Mouse (Mus musculus) liver, embryonic 15.5 days (tissue): Measurements from ENCODE around the gene Inpp5d. TPM values are rescaled to one million over a fixed set of nuclear protein-coding genes. Genes with fewer than 3 reads are reported as not detected.

ENCODE experiments used
- ATAC-seq: fragments of 200-750 bp; cut with Nextera tagmentation; 2 replicates; pipeline ENCODE4 v1.8.0; 2017; ENCODE audit warnings: moderate number of reproducible peaks, mild to moderate bottlenecking, moderate library complexity; ENCODE audit not compliant: insufficient read depth
- H3K27ac ChIP-seq: fragments of 300-500 bp; sonication (generic); replicated peaks from 2 replicates; pipeline ENCODE4 v1.5.1; 2015; ENCODE audit warnings: mild to moderate bottlenecking, inconsistent platforms
- H3K27me3 ChIP-seq: fragments of 300-500 bp; sonication (generic); 2 replicates; pipeline ENCODE4 v1.6.1; 2015; ENCODE audit warnings: mild to moderate bottlenecking, inconsistent platforms
- H3K36me3 ChIP-seq: fragments of 300-500 bp; sonication (generic); replicated peaks from 2 replicates; pipeline ENCODE4 v1.6.1; 2015; ENCODE audit warnings: moderate library complexity, mild to moderate bottlenecking, inconsistent platforms
- H3K4me1 ChIP-seq: fragments of 300-500 bp; sonication (generic); replicated peaks from 2 replicates; pipeline ENCODE4 v1.6.1; 2015; ENCODE audit warnings: inconsistent platforms
- H3K4me2 ChIP-seq: fragments of 300-500 bp; sonication (generic); 2 replicates; pipeline ENCODE4 v1.6.1; 2015; ENCODE audit warnings: moderate library complexity, mild to moderate bottlenecking, inconsistent platforms
- H3K4me3 ChIP-seq: fragments of 300-500 bp; sonication (generic); replicated peaks from 2 replicates; pipeline ENCODE4 v1.5.1; 2015; ENCODE audit warnings: mild to moderate bottlenecking, inconsistent platforms
- H3K9ac ChIP-seq: fragments of 300-500 bp; sonication (generic); 2 replicates; pipeline ENCODE4 v1.6.1; 2015; ENCODE audit warnings: moderate library complexity, mild to moderate bottlenecking, inconsistent platforms
- H3K9me3 ChIP-seq: fragments of 300-500 bp; sonication (generic); replicated peaks from 2 replicates; pipeline ENCODE4 v1.6.1; 2016; ENCODE audit warnings: inconsistent platforms
- WGBS: fragments of 180-500 bp; shearing (Covaris S2); methylation state at CpG from one replicate; pipeline ENCODE4 v1.1.7; 2015; ENCODE audit warnings: mixed read lengths; ENCODE audit not compliant: insufficient replicate concordance; 5-methylcytosine and 5-hydroxymethylcytosine counted together
- polyA plus RNA-seq: library from polyadenylated mRNA; unstranded; fragments of >200 nt; fragmentation: Nextera tagmentation; extraction: Ambion mirVana; gene quantifications from 2 replicates; pipeline ENCODE4 v1.2.1, GENCODE M21; 2015

The Inpp5d gene
- polyA plus RNA-seq, 1 experiment from 2014 or later: 13.4 TPM

GRCm38 (mm10) chr1:87704230-87704629 is 84.1 kb downstream of the Inpp5d start:
- 76% methylated on average over 2 of the region's 2 CpGs for WGBS
- Histone ChIP-seq H3K9me3 (no peaks in the 10 kb centered on the region), H3K4me3 (no peak overlapping the region), H3K4me1 (peaks cover 46% of the 10 kb centered on the region), H3K9ac (no peak overlapping the region), H3K27ac (peak overlapping the region; percentile 53), H3K27me3 (no peaks in the 10 kb centered on the region), H3K36me3 (peaks cover 17% of the 10 kb centered on the region), H3K4me2 (no peak overlapping the region)
- ATAC-seq: no peak

- 51% methylated on average over 3 of the region's 3 CpGs for WGBS
- Histone ChIP-seq H3K27me3 (no peaks in the 10 kb centered on the region), H3K9me3 (no peaks in the 10 kb centered on the region), H3K36me3 (peaks cover 14% of the 10 kb centered on the region), H3K4me2 (peak overlapping the region; percentile 41), H3K9ac (no peak overlapping the region), H3K27ac (peak overlapping the region; percentile 90), H3K4me3 (no peak overlapping the region), H3K4me1 (peaks cover 60% of the 10 kb centered on the region)
- ATAC-seq: peak; percentile 97
These were observed 86.2 kb downstream of the Inpp5d start for GRCm38 (mm10) chr1:87706361-87706760.

- 77% methylated on average over 6 of the region's 6 CpGs for WGBS
- Histone ChIP-seq H3K36me3 (peaks cover 16% of the 10 kb centered on the region; the same call in 1 of the 2 replicates), H3K4me1 (peaks cover 83% of the 10 kb centered on the region), H3K9ac (no peak overlapping the region), H3K9me3 (no peaks in the 10 kb centered on the region), H3K27me3 (no peaks in the 10 kb centered on the region), H3K27ac (no peak overlapping the region), H3K4me3 (no peak overlapping the region), H3K4me2 (no peak overlapping the region)
- no peak for ATAC-seq
These were observed 88.9 kb downstream of the Inpp5d start for GRCm38 (mm10) chr1:87709020-87709419.

- no peak for ATAC-seq
- Histone ChIP-seq H3K4me2 (no peak overlapping the region), H3K4me1 (peaks cover 81% of the 10 kb centered on the region), H3K4me3 (no peak overlapping the region), H3K9ac (no peak overlapping the region), H3K27ac (peak overlapping the region; percentile 98; the same call in 1 of the 2 replicates), H3K27me3 (no peaks in the 10 kb centered on the region), H3K9me3 (no peaks in the 10 kb centered on the region), H3K36me3 (peaks cover 13% of the 10 kb centered on the region; the same call in 1 of the 2 replicates)
- WGBS: 78% methylated on average over 7 of the region's 7 CpGs
These were observed 89.7 kb downstream of the Inpp5d start for GRCm38 (mm10) chr1:87709661-87710270.

GRCm38 (mm10) chr1:87711938-87712613 is 92.0 kb downstream of the Inpp5d start:
- no peak overlapping the region for H3K4me3 ChIP-seq
- peaks cover 63% of the 10 kb centered on the region for H3K4me1 ChIP-seq

GRCm38 (mm10) chr1:87712614-87712971 is 92.5 kb downstream of the Inpp5d start:
- Histone ChIP-seq H3K36me3 (peaks cover 23% of the 10 kb centered on the region), H3K4me1 (peaks cover 58% of the 10 kb centered on the region), H3K4me3 (no peak overlapping the region), H3K9ac (peak overlapping the region; percentile 52), H3K27ac (peak overlapping the region; percentile 98), H3K27me3 (no peaks in the 10 kb centered on the region), H3K9me3 (no peaks in the 10 kb centered on the region), H3K4me2 (peak overlapping the region; percentile 64)
- 35% methylated on average over 1 of the region's 1 CpGs for WGBS
- ATAC-seq: peak; percentile 53

More at GRCm38 (mm10) chr1:87711938-87712613, 92.0 kb downstream of the Inpp5d start:
- 35% methylated on average over 10 of the region's 10 CpGs for WGBS
- Histone ChIP-seq H3K4me2 (peak overlapping the region; percentile 64), H3K27me3 (no peaks in the 10 kb centered on the region), H3K9ac (peak overlapping the region; percentile 52), H3K9me3 (no peaks in the 10 kb centered on the region), H3K36me3 (peaks cover 23% of the 10 kb centered on the region), H3K27ac (peak overlapping the region; percentile 98)
- peak; percentile 92 for ATAC-seq

- Histone ChIP-seq H3K4me3 (no peak overlapping the region), H3K36me3 (no peaks in the 10 kb centered on the region), H3K27me3 (no peaks in the 10 kb centered on the region), H3K9ac (no peak overlapping the region), H3K4me1 (peaks cover 14% of the 10 kb centered on the region), H3K27ac (no peak overlapping the region), H3K4me2 (no peak overlapping the region), H3K9me3 (no peaks in the 10 kb centered on the region)
- 49% methylated on average over 8 of the region's 8 CpGs for WGBS
- ATAC-seq: no peak
These were observed 101.3 kb downstream of the Inpp5d start for GRCm38 (mm10) chr1:87721382-87721781.

- Histone ChIP-seq H3K4me3 (no peak overlapping the region), H3K36me3 (no peaks in the 10 kb centered on the region), H3K4me1 (peaks cover 14% of the 10 kb centered on the region), H3K9me3 (no peaks in the 10 kb centered on the region), H3K27me3 (no peaks in the 10 kb centered on the region), H3K9ac (no peak overlapping the region), H3K27ac (no peak overlapping the region), H3K4me2 (no peak overlapping the region)
- 44% methylated on average over 2 of the region's 2 CpGs for WGBS
- no peak for ATAC-seq
These were observed 102.0 kb downstream of the Inpp5d start for GRCm38 (mm10) chr1:87722081-87722480.

- no peak for ATAC-seq
- Histone ChIP-seq H3K27ac (no peak overlapping the region), H3K9me3 (no peaks in the 10 kb centered on the region), H3K9ac (no peak overlapping the region), H3K36me3 (no peaks in the 10 kb centered on the region), H3K4me3 (no peak overlapping the region), H3K4me2 (no peak overlapping the region), H3K27me3 (no peaks in the 10 kb centered on the region), H3K4me1 (peaks cover 14% of the 10 kb centered on the region)
- WGBS: 42% methylated on average over 4 of the region's 4 CpGs
These were observed 103.2 kb downstream of the Inpp5d start for GRCm38 (mm10) chr1:87723351-87723750.

GRCm38 (mm10) chr1:87729070-87729469 is 109.0 kb downstream of the Inpp5d start:
- H3K9ac ChIP-seq: no peak overlapping the region
- H3K27me3 ChIP-seq: peaks cover 3% of the 10 kb centered on the region; the same call in 1 of the 2 replicates
- H3K27ac ChIP-seq: no peak overlapping the region
- no peaks in the 10 kb centered on the region for H3K4me1 ChIP-seq
- H3K9me3 ChIP-seq: no peaks in the 10 kb centered on the region
- no peak for ATAC-seq
- H3K36me3 ChIP-seq: no peaks in the 10 kb centered on the region
- no peak overlapping the region for H3K4me3 ChIP-seq
- WGBS: 57% methylated on average over 2 of the region's 2 CpGs
- no peak overlapping the region for H3K4me2 ChIP-seq

GRCm38 (mm10) chr1:87729850-87730249 is 109.7 kb downstream of the Inpp5d start:
- Histone ChIP-seq H3K36me3 (no peaks in the 10 kb centered on the region), H3K4me3 (no peak overlapping the region), H3K4me1 (no peaks in the 10 kb centered on the region), H3K4me2 (no peak overlapping the region), H3K9me3 (no peaks in the 10 kb centered on the region), H3K27ac (no peak overlapping the region), H3K27me3 (peaks cover 3% of the 10 kb centered on the region; the same call in 1 of the 2 replicates), H3K9ac (no peak overlapping the region)
- WGBS: 62% methylated on average over 6 of the region's 6 CpGs
- ATAC-seq: no peak
